Mouse (Mus musculus): Measurements from ENCODE around the gene Ddx27. TPM values are rescaled to one million over a fixed set of nuclear protein-coding genes. Genes with fewer than 3 reads are reported as not detected.

Gene Ddx27
- 40.5 and 43.6 TPM in 2 replicates for polyA plus RNA-seq (2015; fragmentation: Nextera tagmentation; extraction: Ambion mirVana)

GRCm38 (mm10) chr2:167014702-167015381 lies at the start of gene Ddx27:
TSS of gene Ddx27 (plus strand) at chr2:167015193.
- ATAC-seq (ENCODE audit: low read depth) = peak; percentile 92
- Histone ChIP-seq H3K36me3 (ENCODE audit: control insufficient read depth, insufficient read depth, low read length) (peaks cover 2% of the 10 kb centered on the region; the same call in 1 of the 2 replicates), H3K9me3 (ENCODE audit: control insufficient read depth, low read length) (no peaks in the 10 kb centered on the region), H3K9ac (ENCODE audit: low read length) (peak within 1 kb of the TSS; percentile 91), H3K4me3 (ENCODE audit: low read length) (peak within 1 kb of the TSS; percentile 93), H3K27me3 (ENCODE audit: control insufficient read depth, insufficient read depth, low read depth, low read length) (no peaks in the 10 kb centered on the region), H3K4me2 (ENCODE audit: low read depth, low read length) (peak within 1 kb of the TSS; percentile 97), H3K27ac (ENCODE audit: low read length) (peak within 1 kb of the TSS; percentile 65), H3K4me1 (replicated peaks; ENCODE audit: control insufficient read depth, insufficient read depth, low read length) (peaks cover 10% of the 10 kb centered on the region)
- 3% methylated on average over 37 of the region's 37 CpGs for WGBS

- H3K9ac ChIP-seq (ENCODE audit: low read length) = no peak overlapping the region
- no peak overlapping the region for H3K27ac ChIP-seq (ENCODE audit: low read length)
- no peak overlapping the region for H3K4me2 ChIP-seq (ENCODE audit: low read depth, low read length)
- WGBS = 48% methylated on average over 1 of the region's 1 CpGs
- ATAC-seq (ENCODE audit: low read depth) = no peak
- no peaks in the 10 kb centered on the region for H3K36me3 ChIP-seq (ENCODE audit: control insufficient read depth, insufficient read depth, low read length)
- H3K27me3 ChIP-seq (ENCODE audit: control insufficient read depth, insufficient read depth, low read depth, low read length) = no peaks in the 10 kb centered on the region
- no peak overlapping the region for H3K4me3 ChIP-seq (ENCODE audit: low read length)
- H3K9me3 ChIP-seq (ENCODE audit: control insufficient read depth, low read length) = no peaks in the 10 kb centered on the region
- 0 out of 2 replicates have a peak, but pooled peaks cover 4% of the 10 kb centered on the region for H3K4me1 ChIP-seq (replicated peaks; ENCODE audit: control insufficient read depth, insufficient read depth, low read length)
These were observed 41.8 kb upstream of the Ddx27 start for GRCm38 (mm10) chr2:166973153-166973552.

GRCm38 (mm10) chr2:166974177-166974872 lies 40.7 kb upstream of the Ddx27 start:
- WGBS = 80% methylated on average over 6 of the region's 6 CpGs
- no peaks in the 10 kb centered on the region for H3K9me3 ChIP-seq (ENCODE audit: control insufficient read depth, low read length)
- no peak for ATAC-seq (ENCODE audit: low read depth)
- no peak overlapping the region for H3K4me2 ChIP-seq (ENCODE audit: low read depth, low read length)
- H3K9ac ChIP-seq (ENCODE audit: low read length) = no peak overlapping the region
- H3K36me3 ChIP-seq (ENCODE audit: control insufficient read depth, insufficient read depth, low read length) = no peaks in the 10 kb centered on the region
- H3K27ac ChIP-seq (ENCODE audit: low read length) = no peak overlapping the region
- H3K27me3 ChIP-seq (ENCODE audit: control insufficient read depth, insufficient read depth, low read depth, low read length) = no peaks in the 10 kb centered on the region
- no peak overlapping the region for H3K4me3 ChIP-seq (ENCODE audit: low read length)
- 0 out of 2 replicates have a peak, but pooled peaks cover 4% of the 10 kb centered on the region for H3K4me1 ChIP-seq (replicated peaks; ENCODE audit: control insufficient read depth, insufficient read depth, low read length)

- Histone ChIP-seq H3K4me1 (replicated peaks; ENCODE audit: control insufficient read depth, insufficient read depth, low read length) (0 out of 2 replicates have a peak, but pooled peaks cover 4% of the 10 kb centered on the region), H3K36me3 (ENCODE audit: control insufficient read depth, insufficient read depth, low read length) (no peaks in the 10 kb centered on the region), H3K27me3 (ENCODE audit: control insufficient read depth, insufficient read depth, low read depth, low read length) (no peaks in the 10 kb centered on the region), H3K27ac (ENCODE audit: low read length) (no peak overlapping the region), H3K9ac (ENCODE audit: low read length) (no peak overlapping the region), H3K4me2 (ENCODE audit: low read depth, low read length) (no peak overlapping the region), H3K9me3 (ENCODE audit: control insufficient read depth, low read length) (no peaks in the 10 kb centered on the region), H3K4me3 (ENCODE audit: low read length) (no peak overlapping the region)
- no peak for ATAC-seq (ENCODE audit: low read depth)
- WGBS = 74% methylated on average over 3 of the region's 3 CpGs
These were observed 38.6 kb upstream of the Ddx27 start for GRCm38 (mm10) chr2:166976356-166976755.

GRCm38 (mm10) chr2:166977490-166977889 lies 37.5 kb upstream of the Ddx27 start:
- Histone ChIP-seq H3K27me3 (ENCODE audit: control insufficient read depth, insufficient read depth, low read depth, low read length) (no peaks in the 10 kb centered on the region), H3K9me3 (ENCODE audit: control insufficient read depth, low read length) (no peaks in the 10 kb centered on the region), H3K4me2 (ENCODE audit: low read depth, low read length) (no peak overlapping the region), H3K27ac (ENCODE audit: low read length) (no peak overlapping the region), H3K36me3 (ENCODE audit: control insufficient read depth, insufficient read depth, low read length) (no peaks in the 10 kb centered on the region), H3K4me3 (ENCODE audit: low read length) (no peak overlapping the region), H3K9ac (ENCODE audit: low read length) (no peak overlapping the region), H3K4me1 (replicated peaks; ENCODE audit: control insufficient read depth, insufficient read depth, low read length) (0 out of 2 replicates have a peak, but pooled peaks cover 4% of the 10 kb centered on the region)
- ATAC-seq (ENCODE audit: low read depth) = no peak
- 67% methylated on average over 3 of the region's 3 CpGs for WGBS

- WGBS = 55% methylated on average over 2 of the region's 2 CpGs
- H3K36me3 ChIP-seq (ENCODE audit: control insufficient read depth, insufficient read depth, low read length) = no peaks in the 10 kb centered on the region
- 0 out of 2 replicates have a peak, but pooled peaks cover 4% of the 10 kb centered on the region for H3K4me1 ChIP-seq (replicated peaks; ENCODE audit: control insufficient read depth, insufficient read depth, low read length)
- H3K4me2 ChIP-seq (ENCODE audit: low read depth, low read length) = no peak overlapping the region
- ATAC-seq (ENCODE audit: low read depth) = no peak
- no peaks in the 10 kb centered on the region for H3K9me3 ChIP-seq (ENCODE audit: control insufficient read depth, low read length)
- H3K9ac ChIP-seq (ENCODE audit: low read length) = no peak overlapping the region
- no peaks in the 10 kb centered on the region for H3K27me3 ChIP-seq (ENCODE audit: control insufficient read depth, insufficient read depth, low read depth, low read length)
- no peak overlapping the region for H3K4me3 ChIP-seq (ENCODE audit: low read length)
- no peak overlapping the region for H3K27ac ChIP-seq (ENCODE audit: low read length)
These were observed 34.8 kb upstream of the Ddx27 start for GRCm38 (mm10) chr2:166980161-166980560.

- Histone ChIP-seq H3K4me1 (replicated peaks; ENCODE audit: control insufficient read depth, insufficient read depth, low read length) (no peaks in the 10 kb centered on the region), H3K9ac (ENCODE audit: low read length) (no peak overlapping the region), H3K27ac (ENCODE audit: low read length) (no peak overlapping the region), H3K4me3 (ENCODE audit: low read length) (no peak overlapping the region), H3K4me2 (ENCODE audit: low read depth, low read length) (no peak overlapping the region), H3K27me3 (ENCODE audit: control insufficient read depth, insufficient read depth, low read depth, low read length) (no peaks in the 10 kb centered on the region), H3K9me3 (ENCODE audit: control insufficient read depth, low read length) (no peaks in the 10 kb centered on the region), H3K36me3 (ENCODE audit: control insufficient read depth, insufficient read depth, low read length) (no peaks in the 10 kb centered on the region)
- no peak for ATAC-seq (ENCODE audit: low read depth)
- 76% methylated on average over 4 of the region's 4 CpGs for WGBS
These were observed 31.6 kb upstream of the Ddx27 start for GRCm38 (mm10) chr2:166983351-166983894.

- H3K9me3 ChIP-seq (ENCODE audit: control insufficient read depth, low read length) = no peaks in the 10 kb centered on the region
- no peak overlapping the region for H3K9ac ChIP-seq (ENCODE audit: low read length)
- no peak overlapping the region for H3K27ac ChIP-seq (ENCODE audit: low read length)
- H3K4me2 ChIP-seq (ENCODE audit: low read depth, low read length) = no peak overlapping the region
- no peak for ATAC-seq (ENCODE audit: low read depth)
- H3K4me1 ChIP-seq (replicated peaks; ENCODE audit: control insufficient read depth, insufficient read depth, low read length) = peaks cover 30% of the 10 kb centered on the region
- H3K4me3 ChIP-seq (ENCODE audit: low read length) = no peak overlapping the region
- H3K27me3 ChIP-seq (ENCODE audit: control insufficient read depth, insufficient read depth, low read depth, low read length) = no peaks in the 10 kb centered on the region
- H3K36me3 ChIP-seq (ENCODE audit: control insufficient read depth, insufficient read depth, low read length) = no peaks in the 10 kb centered on the region
- WGBS = 66% methylated on average over 7 of the region's 7 CpGs
These were observed 24.1 kb upstream of the Ddx27 start for GRCm38 (mm10) chr2:166990861-166991260.

GRCm38 (mm10) chr2:166991945-166992344 lies 23.0 kb upstream of the Ddx27 start:
- Histone ChIP-seq H3K9me3 (ENCODE audit: control insufficient read depth, low read length) (no peaks in the 10 kb centered on the region), H3K4me1 (replicated peaks; ENCODE audit: control insufficient read depth, insufficient read depth, low read length) (peaks cover 34% of the 10 kb centered on the region), H3K36me3 (ENCODE audit: control insufficient read depth, insufficient read depth, low read length) (no peaks in the 10 kb centered on the region), H3K9ac (ENCODE audit: low read length) (no peak overlapping the region), H3K4me3 (ENCODE audit: low read length) (no peak overlapping the region), H3K4me2 (ENCODE audit: low read depth, low read length) (no peak overlapping the region), H3K27ac (ENCODE audit: low read length) (no peak overlapping the region), H3K27me3 (ENCODE audit: control insufficient read depth, insufficient read depth, low read depth, low read length) (no peaks in the 10 kb centered on the region)
- ATAC-seq (ENCODE audit: low read depth) = no peak
